Mouse (Mus musculus) hindbrain, postnatal 0 days (tissue): ENCODE results near the gene Olfr877. TPM values are rescaled to one million over a fixed set of nuclear protein-coding genes. Genes with fewer than 3 reads are reported as not detected.

Experiments used
- ATAC-seq: fragments of 200-750 bp; cut with Nextera tagmentation; 2 replicates; pipeline ENCODE4 v1.8.0; 2017; ENCODE audit warnings: mild to moderate bottlenecking, moderate TSS enrichment, moderate library complexity
- DNase-seq: peaks from one replicate; pipeline ENCODE4 v3.0.0-alpha.2; 2015; ENCODE audit warnings: low spot score
- H3K27ac ChIP-seq: fragments of 300-500 bp; sonication (generic); 2 replicates; pipeline ENCODE4 v1.5.1; 2014; ENCODE audit warnings: mild to moderate bottlenecking
- H3K27me3 ChIP-seq: fragments of 300-500 bp; sonication (generic); 2 replicates; pipeline ENCODE4 v1.6.1; 2014; ENCODE audit warnings: low read length, mixed read lengths; ENCODE audit not compliant: insufficient read depth
- H3K36me3 ChIP-seq: fragments of 300-500 bp; sonication (generic); 2 replicates; pipeline ENCODE4 v1.6.1; 2014; ENCODE audit warnings: low read length, mixed read lengths; ENCODE audit not compliant: insufficient read depth
- H3K4me1 ChIP-seq: fragments of 300-500 bp; sonication (generic); 2 replicates; pipeline ENCODE4 v1.6.1; 2014; ENCODE audit warnings: antibody characterized with exemption, low read length, mixed read lengths; ENCODE audit not compliant: insufficient read depth
- H3K4me2 ChIP-seq: fragments of 300-500 bp; sonication (generic); 2 replicates; pipeline ENCODE4 v1.6.1; 2014; ENCODE audit warnings: low read depth, mild to moderate bottlenecking, low read length, moderate library complexity, mixed read lengths
- H3K4me3 ChIP-seq: fragments of 300-500 bp; sonication (generic); 2 replicates; pipeline ENCODE4 v1.5.1; 2014; ENCODE audit warnings: low read length
- H3K9ac ChIP-seq: fragments of 300-500 bp; sonication (generic); replicated peaks from 2 replicates; pipeline ENCODE4 v1.6.1; 2014; ENCODE audit warnings: mild to moderate bottlenecking, low read length, moderate library complexity, mixed read lengths
- H3K9me3 ChIP-seq: fragments of 300-500 bp; sonication (generic); 2 replicates; pipeline ENCODE4 v1.6.1; 2016; ENCODE audit warnings: low read length, mixed read lengths
- CTCF ChIP-seq: IDR thresholded peaks from 2 replicates; pipeline ENCODE4 v1.5.1; 2016; ENCODE audit warnings: antibody characterized with exemption, control low read depth, low read depth
- WGBS: fragments of 180-500 bp; shearing (Covaris S2); extraction: QIAGEN DNeasy Blood & Tissue Kit; methylation state at CpG from one replicate; pipeline ENCODE4 v1.1.7; 2014; 5-methylcytosine and 5-hydroxymethylcytosine counted together
- polyA plus RNA-seq: library from polyadenylated mRNA; unstranded; fragments of >200 nt; fragmentation: Nextera tagmentation; extraction: Ambion mirVana; gene quantifications from 2 replicates; pipeline ENCODE4 v1.2.1, GENCODE M21; 2015
- total RNA-seq: library from RNA; depleted of rRNA; stranded (reverse); fragments of >200 nt; gene quantifications from 2 replicates; pipeline ENCODE4 v1.2.3, GENCODE M21; 2014; rRNA removed

Gene Olfr877
- total RNA-seq (not detected in 2 replicates), polyA plus RNA-seq (not detected in 2 replicates)

DNA sequence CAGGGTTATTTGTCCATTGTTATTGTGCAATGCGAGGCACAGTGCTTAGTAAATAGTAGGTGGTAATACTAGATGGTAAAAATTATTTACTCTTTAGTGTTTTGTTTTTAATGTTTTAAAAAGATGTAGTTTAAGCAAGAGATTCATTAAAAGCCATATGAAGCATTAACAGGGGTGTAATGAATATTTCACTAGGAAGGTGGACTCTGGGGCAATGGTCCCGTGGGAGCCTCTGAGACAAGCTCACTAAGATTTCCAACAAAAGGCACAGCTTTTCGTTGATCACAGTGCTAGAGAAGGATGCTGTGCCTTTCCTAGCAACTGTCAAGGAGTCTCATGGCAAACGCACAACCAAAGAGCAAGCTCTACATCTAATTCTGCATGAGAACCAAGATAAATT is at the start of gene Olfr877:
Olfr877 (plus strand) TSS at position 301 of the 400 bp plus-strand sequence.
- Histone ChIP-seq H3K9me3 (no peaks in the 10 kb centered on the region), H3K4me2 (no peak within 1 kb of the TSS), H3K4me1 (no peaks in the 10 kb centered on the region), H3K9ac (no peak within 1 kb of the TSS), H3K4me3 (no peak within 1 kb of the TSS), H3K36me3 (no peaks in the 10 kb centered on the region), H3K27me3 (no peaks in the 10 kb centered on the region), H3K27ac (no peak within 1 kb of the TSS)
- TF ChIP-seq CTCF: no peak
- WGBS: 77% methylated on average over 4 of the region's 4 CpGs
- ATAC-seq: no peak
- DNase-seq: no peak

DNA sequence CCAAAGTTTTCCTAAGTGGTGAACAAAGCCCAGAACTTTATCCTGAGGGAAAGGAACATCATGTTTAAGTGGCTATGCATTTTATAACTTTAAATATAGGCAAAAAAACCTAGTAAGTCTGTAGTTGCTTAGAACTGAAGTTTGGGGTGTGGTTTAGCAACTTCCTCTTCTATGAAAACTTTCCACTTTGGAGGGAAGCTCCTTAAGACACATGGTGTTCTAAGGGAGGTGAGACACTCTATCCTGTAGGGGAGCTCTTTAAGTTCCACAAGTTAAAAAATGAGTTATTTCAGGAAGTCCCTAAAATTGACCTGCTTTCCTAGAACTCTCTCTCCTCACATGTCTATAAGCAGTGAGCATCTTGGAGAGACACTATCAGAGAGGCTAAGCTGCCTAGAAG is 46.8 kb upstream of the Olfr877 start:
- H3K27me3 ChIP-seq: no peaks in the 10 kb centered on the region
- H3K4me1 ChIP-seq: no peaks in the 10 kb centered on the region
- H3K9ac ChIP-seq: no peak overlapping the region
- H3K4me3 ChIP-seq: no peak overlapping the region
- TF ChIP-seq CTCF: no peak
- no peak overlapping the region for H3K4me2 ChIP-seq
- H3K36me3 ChIP-seq: no peaks in the 10 kb centered on the region
- H3K9me3 ChIP-seq: no peaks in the 10 kb centered on the region
- no peak overlapping the region for H3K27ac ChIP-seq
- DNase-seq (no peak), ATAC-seq (no peak)

DNA sequence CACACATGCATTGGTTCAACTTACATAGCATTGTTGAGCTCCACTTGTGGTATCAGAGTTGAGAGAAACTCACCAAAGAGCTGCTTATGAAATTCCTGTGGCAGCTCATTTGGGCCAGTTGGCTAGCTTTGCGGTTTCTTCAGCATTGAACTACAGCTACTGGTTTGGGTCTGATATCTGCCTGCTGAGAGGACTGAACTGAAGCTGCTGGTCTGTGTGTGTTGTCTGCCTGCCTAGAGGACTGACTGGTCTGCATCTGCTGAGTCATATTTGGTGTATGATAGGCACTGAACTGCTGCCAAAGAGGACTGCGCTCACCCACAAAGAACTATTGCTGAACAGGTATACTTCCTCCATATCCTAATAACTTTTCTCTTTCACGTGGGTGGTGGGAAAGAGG is 45.6 kb upstream of the Olfr877 start:
- no peak for DNase-seq
- Histone ChIP-seq H3K4me1 (no peaks in the 10 kb centered on the region), H3K4me3 (no peak overlapping the region), H3K27me3 (no peaks in the 10 kb centered on the region), H3K9ac (no peak overlapping the region), H3K27ac (no peak overlapping the region), H3K9me3 (no peaks in the 10 kb centered on the region), H3K4me2 (no peak overlapping the region), H3K36me3 (no peaks in the 10 kb centered on the region)
- no peak for TF ChIP-seq CTCF
- WGBS: 83% methylated on average over 3 of the region's 3 CpGs
- ATAC-seq: no peak

DNA sequence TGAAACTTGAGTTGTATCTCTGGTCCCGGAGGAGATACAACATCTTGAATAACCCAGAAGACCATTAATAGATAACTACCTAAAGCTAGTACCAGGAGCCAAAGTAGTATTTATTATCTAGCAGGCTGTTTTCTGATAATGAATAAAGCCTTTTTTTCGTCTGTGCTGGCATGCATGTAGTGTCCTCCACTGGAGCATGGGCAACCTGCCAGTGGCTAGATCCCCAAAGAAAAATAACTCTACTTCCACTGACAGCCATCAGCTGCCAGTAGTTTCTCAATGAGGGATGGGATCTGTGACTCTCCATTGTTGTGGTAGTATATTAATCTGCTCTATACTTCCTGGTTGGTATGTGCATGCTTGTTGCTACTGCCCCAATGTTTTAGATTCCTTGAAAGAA is 45.1 kb upstream of the Olfr877 start:
- Histone ChIP-seq H3K27ac (no peak overlapping the region), H3K27me3 (no peaks in the 10 kb centered on the region), H3K4me1 (no peaks in the 10 kb centered on the region), H3K9me3 (no peaks in the 10 kb centered on the region), H3K4me2 (no peak overlapping the region), H3K9ac (no peak overlapping the region), H3K4me3 (no peak overlapping the region), H3K36me3 (no peaks in the 10 kb centered on the region)
- ATAC-seq (no peak), DNase-seq (peak; percentile 19)
- TF ChIP-seq CTCF: no peak
- whole genome bisulfite sequencing: 57% methylated on average over 2 of the region's 2 CpGs

DNA sequence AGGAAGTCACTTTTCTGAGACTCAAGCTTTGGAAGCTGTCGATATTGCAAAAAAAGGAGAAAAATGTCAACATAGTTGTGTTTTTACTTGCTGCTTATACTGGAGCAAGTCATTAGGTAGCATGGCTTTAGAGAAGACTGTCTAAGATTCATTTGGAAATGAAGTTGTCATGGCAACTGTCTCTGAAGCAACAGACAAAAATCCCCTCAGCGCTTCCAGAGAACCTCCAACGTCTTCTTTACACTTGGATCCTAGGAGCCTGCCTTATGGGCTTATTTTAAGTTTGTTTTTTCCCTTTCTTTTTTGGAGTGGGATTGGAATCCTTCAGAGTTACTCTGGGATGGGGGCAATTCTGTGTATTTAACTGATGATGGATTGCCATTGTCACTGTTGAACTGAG is 39.4 kb upstream of the Olfr877 start:
- no peak overlapping the region for H3K9ac ChIP-seq
- H3K27ac ChIP-seq: no peak overlapping the region
- H3K4me2 ChIP-seq: no peak overlapping the region
- no peak for TF ChIP-seq CTCF
- WGBS: 31% methylated on average over 3 of the region's 3 CpGs
- H3K36me3 ChIP-seq: no peaks in the 10 kb centered on the region
- DNase-seq (peak; percentile 68), ATAC-seq (0 out of 2 replicates have a peak, but pooled peaks have one; percentile 45)
- H3K27me3 ChIP-seq: no peaks in the 10 kb centered on the region
- no peak overlapping the region for H3K4me3 ChIP-seq
- H3K9me3 ChIP-seq: no peaks in the 10 kb centered on the region
- no peaks in the 10 kb centered on the region for H3K4me1 ChIP-seq

DNA sequence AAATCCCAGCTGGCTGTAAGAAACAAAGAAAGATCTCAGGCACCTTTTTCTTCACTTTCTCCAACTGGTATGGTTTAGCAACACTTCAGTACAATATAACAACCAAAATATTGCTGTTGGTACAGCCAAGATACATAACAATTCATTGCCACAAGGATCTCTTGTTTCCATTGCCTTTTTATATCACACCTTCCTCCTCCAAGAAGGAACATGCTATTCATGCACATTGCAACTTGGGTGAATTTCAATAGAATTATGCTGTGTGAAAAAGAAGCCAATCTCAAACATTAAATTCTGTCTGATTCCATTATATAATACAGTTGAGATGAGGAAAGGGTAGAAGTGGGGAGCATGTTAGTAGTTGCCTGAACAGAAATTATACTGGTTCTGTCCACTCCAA is 24.2 kb upstream of the Olfr877 start:
- no peak for ATAC-seq
- Histone ChIP-seq H3K4me2 (no peak overlapping the region), H3K27ac (no peak overlapping the region), H3K9me3 (no peaks in the 10 kb centered on the region), H3K27me3 (no peaks in the 10 kb centered on the region), H3K4me1 (no peaks in the 10 kb centered on the region), H3K4me3 (no peak overlapping the region), H3K9ac (no peak overlapping the region), H3K36me3 (no peaks in the 10 kb centered on the region)
- DNase-seq: no peak
- no peak for TF ChIP-seq CTCF

DNA sequence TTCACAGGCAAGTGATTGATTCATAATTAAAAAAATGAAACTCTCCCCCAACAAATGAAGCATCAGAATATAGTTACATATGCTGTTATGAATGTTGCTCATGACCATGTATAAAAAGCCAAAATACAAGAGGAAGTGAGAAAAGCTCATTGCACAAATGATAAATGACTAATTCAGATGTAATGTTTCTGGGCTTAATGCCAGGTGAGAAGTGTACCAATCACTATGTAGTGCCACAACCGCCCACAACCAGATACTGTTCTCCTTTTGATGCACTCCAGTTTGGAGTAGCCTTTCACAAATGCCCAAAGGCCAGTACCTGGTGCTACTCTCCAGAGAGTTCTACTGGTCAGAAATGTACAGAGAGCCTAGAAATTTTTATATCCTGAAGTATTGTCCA is 20.7 kb upstream of the Olfr877 start:
- Histone ChIP-seq H3K27me3 (no peaks in the 10 kb centered on the region), H3K4me3 (no peak overlapping the region), H3K9ac (no peak overlapping the region), H3K4me1 (no peaks in the 10 kb centered on the region), H3K4me2 (no peak overlapping the region), H3K9me3 (no peaks in the 10 kb centered on the region), H3K27ac (no peak overlapping the region), H3K36me3 (no peaks in the 10 kb centered on the region)
- ATAC-seq (no peak), DNase-seq (peak; percentile 4)
- no peak for TF ChIP-seq CTCF
- WGBS: 86% methylated on average over 1 of the region's 1 CpGs

DNA sequence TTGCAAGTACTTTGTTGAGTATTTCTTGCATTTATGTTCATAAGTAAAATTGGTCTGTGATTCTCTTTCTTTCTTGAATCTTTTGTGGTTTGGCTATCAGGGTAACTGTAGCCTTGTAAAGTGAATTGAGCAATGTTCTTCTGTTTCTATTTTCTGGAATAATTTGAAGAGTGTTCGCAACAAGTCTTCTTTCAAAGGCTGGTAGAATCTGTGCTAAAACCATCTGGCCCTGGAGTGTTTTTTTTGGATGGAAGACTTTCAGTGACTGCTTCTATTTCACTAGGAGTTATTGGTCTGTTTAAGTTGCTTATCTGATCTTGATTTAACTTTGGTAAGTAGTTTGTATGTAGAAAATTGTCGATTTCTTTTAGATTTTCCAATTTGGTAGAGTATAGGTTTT is 4.8 kb upstream of the Olfr877 start:
- ATAC-seq (no peak), DNase-seq (no peak)
- no peaks in the 10 kb centered on the region for H3K9me3 ChIP-seq
- H3K9ac ChIP-seq: no peak overlapping the region
- WGBS: 86% methylated on average over 2 of the region's 2 CpGs
- H3K27ac ChIP-seq: no peak overlapping the region
- no peak overlapping the region for H3K4me2 ChIP-seq
- H3K36me3 ChIP-seq: no peaks in the 10 kb centered on the region
- no peaks in the 10 kb centered on the region for H3K27me3 ChIP-seq
- H3K4me3 ChIP-seq: no peak overlapping the region
- no peaks in the 10 kb centered on the region for H3K4me1 ChIP-seq
- TF ChIP-seq CTCF: no peak
